Mouse (Mus musculus): ENCODE results near the gene Nfkb2.

Nfkb2 gene

GRCm38 (mm10) chr19:46347936-46348668, 44.0 kb downstream of the Nfkb2 start:
- DNase-seq = no peak

- peak; percentile 88 for DNase-seq
These were observed 44.8 kb downstream of the Nfkb2 start for GRCm38 (mm10) chr19:46348761-46349458.

GRCm38 (mm10) chr19:46349550-46349949, 45.4 kb downstream of the Nfkb2 start:
- DNase-seq = no peak

- no peak for DNase-seq
These were observed 46.2 kb downstream of the Nfkb2 start, which contains the start of gene 2310034G01Rik for GRCm38 (mm10) chr19:46350168-46350932. Gene 2310034G01Rik (minus strand): TSS chr19:46350302.

- peak; percentile 91 for DNase-seq
These were observed 52.6 kb downstream of the Nfkb2 start for GRCm38 (mm10) chr19:46356701-46357138.

- DNase-seq = no peak
These were observed 53.5 kb downstream of the Nfkb2 start for GRCm38 (mm10) chr19:46357344-46358280.

GRCm38 (mm10) chr19:46358381-46358780, 54.3 kb downstream of the Nfkb2 start:
- no peak for DNase-seq
